Mouse (Mus musculus): ENCODE measurements around the gene Auh. TPM values are rescaled to one million over a fixed set of nuclear protein-coding genes. Genes with fewer than 3 reads are reported as not detected.

The Auh gene
- total RNA-seq, 2 experiments from 2014 or later, result 21.4 to 35.3 TPM

- no peak for ATAC-seq (replicated peaks; ENCODE audit: low FRiP score, poor library complexity, severe bottlenecking)
Observed at GRCm38 (mm10) chr13:52817991-52818491, 111.4 kb downstream of the Auh start.

DNA sequence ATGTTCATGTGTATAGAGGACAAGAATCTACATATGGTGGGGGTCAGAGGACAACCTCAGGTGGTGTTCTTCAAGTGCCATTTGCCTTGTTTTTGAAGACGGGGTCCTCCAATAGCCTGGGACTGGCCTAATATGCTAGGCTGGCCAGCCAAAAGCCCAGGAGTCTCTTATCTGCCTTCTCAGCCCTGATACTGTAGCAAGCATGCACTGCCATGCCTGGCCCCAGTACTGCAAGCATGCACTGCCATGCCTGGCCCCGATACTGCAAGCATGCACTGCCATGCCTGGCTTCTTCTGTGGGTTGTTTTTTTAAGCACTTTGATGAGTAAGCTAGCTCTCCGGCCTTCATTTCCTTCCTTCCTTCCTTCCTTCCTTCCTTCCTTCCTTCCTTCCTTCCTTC, 115.7 kb downstream of the Auh start:
- no peak; the same call in 1 of the 2 replicates for ATAC-seq (replicated peaks; ENCODE audit: low FRiP score, poor library complexity, severe bottlenecking)

- ATAC-seq (replicated peaks; ENCODE audit: low FRiP score, poor library complexity, severe bottlenecking), result no peak
Observed at GRCm38 (mm10) chr13:52812549-52813515, 116.6 kb downstream of the Auh start.

DNA sequence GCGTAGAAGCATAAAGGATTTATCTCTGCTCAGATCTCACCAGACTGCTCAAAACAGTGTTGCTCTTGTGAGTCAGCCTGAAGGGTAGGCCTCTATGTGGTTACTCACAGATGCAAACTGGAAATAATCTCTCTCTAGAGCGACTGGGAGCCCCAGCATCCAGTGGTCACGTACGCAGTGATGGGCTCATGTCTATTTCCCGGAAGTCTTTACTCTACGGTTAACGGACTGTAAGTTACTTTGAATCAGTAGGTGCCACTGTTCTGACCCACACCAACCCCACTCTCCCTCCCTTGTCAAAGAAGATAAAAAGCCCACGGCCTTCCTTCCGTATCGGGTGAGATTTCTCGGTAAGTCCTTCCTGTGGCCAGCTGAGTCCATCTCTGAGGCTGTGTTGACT, 121.8 kb downstream of the Auh start:
- no peak for ATAC-seq (replicated peaks; ENCODE audit: low FRiP score, poor library complexity, severe bottlenecking)

GRCm38 (mm10) chr13:52806029-52806428, 123.5 kb downstream of the Auh start:
- ATAC-seq (replicated peaks; ENCODE audit: low FRiP score, poor library complexity, severe bottlenecking), result no peak

DNA sequence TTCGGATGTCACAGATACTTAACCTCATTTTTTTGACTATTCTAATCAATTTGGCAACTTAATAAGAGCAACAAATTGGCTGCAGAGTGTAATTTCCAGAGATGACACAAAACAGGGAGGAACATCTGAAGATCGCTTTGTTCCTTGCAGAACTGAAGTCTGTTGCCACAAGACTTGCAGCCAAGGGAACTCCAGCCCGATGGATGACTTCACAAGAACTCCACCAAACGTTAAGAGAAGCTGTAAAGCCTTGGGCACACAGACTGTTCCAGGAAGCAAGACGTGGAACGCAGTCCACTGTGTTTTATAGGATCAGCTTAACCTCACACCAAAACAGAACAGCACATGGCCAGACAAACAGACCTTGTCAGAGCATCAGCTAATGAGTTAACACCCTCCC, 123.9 kb downstream of the Auh start:
- ATAC-seq (replicated peaks; ENCODE audit: low FRiP score, poor library complexity, severe bottlenecking), result no peak

DNA sequence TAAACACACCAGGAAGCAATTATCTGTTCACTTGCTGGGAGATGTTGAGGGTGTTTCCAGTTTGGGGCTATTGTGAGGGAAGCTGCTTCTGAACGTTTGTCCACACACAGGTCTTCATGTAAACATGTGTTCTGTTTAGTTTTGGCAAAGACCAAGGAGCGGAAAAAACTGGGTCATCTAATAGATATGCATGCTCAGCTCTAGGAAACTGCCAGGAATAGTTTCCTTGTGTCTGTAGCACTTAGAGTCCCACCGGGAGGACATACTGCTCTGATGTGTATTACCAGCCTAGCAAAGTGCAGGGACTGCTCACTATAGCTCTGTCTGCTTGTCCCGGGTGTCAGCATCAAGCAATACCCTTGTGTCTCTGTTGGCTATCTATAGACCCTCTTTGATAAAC, 127.0 kb downstream of the Auh start:
- ATAC-seq (replicated peaks; ENCODE audit: low FRiP score, poor library complexity, severe bottlenecking), result no peak

DNA sequence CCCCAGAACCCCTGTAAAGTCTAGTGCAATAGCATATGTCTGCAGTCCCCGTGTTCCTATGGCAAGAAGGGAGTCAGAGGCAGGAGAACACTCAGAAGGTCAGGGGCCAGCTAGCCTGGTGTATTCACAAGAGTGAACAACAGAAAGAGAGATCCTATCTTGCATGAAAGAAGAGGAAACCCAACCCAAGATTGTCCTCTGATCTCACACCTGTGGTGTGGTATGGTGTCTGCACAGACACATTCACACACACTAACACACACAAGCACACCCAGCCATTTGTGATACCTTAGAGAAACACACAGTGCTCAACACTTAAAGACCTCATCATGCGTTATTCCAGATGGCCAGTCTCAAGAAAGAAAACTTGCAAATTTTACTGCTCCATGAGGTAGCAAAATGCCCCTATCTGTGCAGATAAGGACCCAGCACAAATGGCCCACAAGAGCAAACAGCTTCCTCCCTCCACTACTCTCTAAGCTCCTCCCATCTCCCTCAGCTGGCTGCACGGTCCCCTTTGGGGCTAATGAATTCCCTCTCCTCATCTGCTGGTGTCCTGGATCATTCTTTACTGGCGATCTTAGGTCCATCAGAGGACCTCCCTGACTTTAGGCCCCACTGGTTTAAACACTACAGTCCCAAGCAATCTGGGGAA, 128.7 kb downstream of the Auh start:
- ATAC-seq (replicated peaks; ENCODE audit: low FRiP score, poor library complexity, severe bottlenecking), result no peak

DNA sequence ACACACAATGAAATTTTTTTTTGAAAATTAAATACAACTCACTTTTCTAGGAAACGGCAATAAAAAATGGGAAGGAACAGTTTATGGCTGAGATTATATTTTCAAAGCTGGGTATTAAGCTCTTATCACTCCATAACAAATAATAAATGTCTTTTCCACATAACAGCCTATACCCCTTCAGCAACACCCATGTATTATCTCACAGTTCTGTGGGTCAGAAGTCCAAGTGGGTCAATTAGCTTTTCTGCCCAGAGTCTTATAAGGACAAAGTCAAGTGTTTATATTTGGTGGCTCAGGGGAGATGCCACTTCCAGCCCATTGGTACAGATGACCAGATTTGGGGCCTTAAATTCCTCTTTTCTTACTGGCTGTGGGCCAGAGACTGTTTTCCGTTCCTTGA, 129.4 kb downstream of the Auh start:
- ATAC-seq (replicated peaks; ENCODE audit: low FRiP score, poor library complexity, severe bottlenecking), result no peak

DNA sequence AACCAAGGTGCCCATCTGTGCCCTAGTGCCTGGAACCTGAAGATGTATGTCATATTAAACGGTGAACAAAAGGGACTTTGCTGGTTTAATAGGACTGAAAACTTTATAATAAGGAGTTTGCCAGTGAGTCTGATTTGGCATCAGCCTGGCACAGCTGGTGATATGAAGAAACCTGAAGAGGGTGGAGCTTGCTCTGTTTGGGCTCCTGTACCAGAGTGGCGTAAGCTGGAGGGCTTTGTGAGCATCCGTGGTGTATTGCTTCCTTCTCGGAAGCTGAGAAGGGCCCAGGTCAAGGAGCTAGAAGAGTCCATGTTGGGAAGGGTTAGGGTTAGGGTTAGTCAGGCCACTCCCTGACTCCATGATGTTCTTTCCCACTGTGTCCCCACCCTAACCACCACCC, 135.2 kb downstream of the Auh start:
- no peak for ATAC-seq (replicated peaks; ENCODE audit: low FRiP score, poor library complexity, severe bottlenecking)

- ATAC-seq (replicated peaks; ENCODE audit: low FRiP score, poor library complexity, severe bottlenecking), result no peak
Observed at GRCm38 (mm10) chr13:52793434-52793989, 136.0 kb downstream of the Auh start.

DNA sequence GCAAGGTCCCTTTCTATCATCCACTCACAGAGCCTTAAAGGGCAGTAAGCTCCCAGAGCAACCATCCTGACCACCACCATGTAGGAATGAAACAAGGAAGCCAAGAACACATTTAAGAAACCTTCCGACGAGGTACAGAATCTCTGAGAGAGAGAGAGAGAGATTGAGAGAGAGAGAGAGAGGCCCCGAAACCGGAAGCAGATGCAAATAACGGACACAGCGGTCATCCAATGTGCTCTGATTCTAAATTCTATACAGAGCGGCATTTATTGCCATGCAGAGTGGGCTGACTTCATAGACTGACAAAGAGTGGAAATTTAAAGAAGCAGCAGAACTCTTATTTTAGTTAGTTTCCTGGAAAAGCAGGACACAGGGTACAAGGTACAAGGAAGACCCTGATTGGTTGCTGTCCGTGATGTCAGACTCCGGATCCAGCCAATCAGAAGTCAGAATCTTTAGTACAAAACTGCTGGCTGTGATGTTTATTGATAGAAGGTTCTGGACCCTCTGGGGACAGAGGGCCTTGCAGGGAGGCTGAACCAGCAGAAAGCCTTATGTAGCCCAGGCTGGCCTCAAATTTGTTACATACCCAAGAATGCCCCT, 137.1 kb downstream of the Auh start:
- no peak for ATAC-seq (replicated peaks; ENCODE audit: low FRiP score, poor library complexity, severe bottlenecking)

DNA sequence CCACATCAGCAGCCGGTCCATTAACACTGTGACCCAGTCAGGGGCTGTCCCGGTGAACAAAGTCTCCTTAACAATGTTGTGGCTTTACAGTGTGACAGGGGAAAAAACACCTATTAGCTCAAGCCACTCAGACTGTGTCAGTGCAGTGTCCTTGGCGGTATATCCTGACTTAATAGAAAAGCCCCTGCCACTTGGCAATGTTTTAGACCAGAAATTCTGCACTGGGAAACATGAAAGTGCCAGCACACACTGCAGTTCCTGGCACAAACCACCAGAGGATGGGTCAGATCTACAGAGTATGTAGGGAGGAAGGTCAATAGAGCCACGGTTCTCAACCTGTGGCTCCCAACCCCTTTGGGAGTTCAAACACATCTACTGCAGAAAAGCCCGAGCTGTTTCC, 138.6 kb downstream of the Auh start:
- ATAC-seq (replicated peaks; ENCODE audit: low FRiP score, poor library complexity, severe bottlenecking), result no peak

Other genes starting within 250 kb of the Auh start
- gene Nfil3, start 51.4 kb upstream of the Auh start, total RNA-seq (2015; ENCODE audit: low replicate concordance), result 2.9 and 3.6 TPM in 2 replicates
- 1.7 and 3.7 TPM in 2 replicates for gene Nfil3, start 51.4 kb upstream of the Auh start, total RNA-seq (2017; ENCODE audit: low replicate concordance)

All from erythroid progenitor cell, adult 5-6 weeks (primary cell).